Mouse (Mus musculus) embryonic fibroblast, embryonic 13.5 days (primary cell): ENCODE measurements at regions not wholly inside any gene's neighbourhood (a gene's known extent, or its start where the extent isn't known, plus 50 kb on each side); places are given as distances from the start of the nearest gene placed in this dataset.

ENCODE experiments used
- CTCF ChIP-seq: IDR thresholded peaks from 2 replicates; pipeline ENCODE4 v1.5.1; 2011; ENCODE audit warnings: mild to moderate bottlenecking, control low read depth, low read length, moderate library complexity, borderline replicate concordance; ENCODE audit not compliant: insufficient read depth
- POLR2A ChIP-seq: IDR thresholded peaks from 2 replicates; pipeline ENCODE4 v1.6.1; 2011; ENCODE audit warnings: low read depth, mild to moderate bottlenecking, control low read depth, low read length, moderate library complexity

DNA sequence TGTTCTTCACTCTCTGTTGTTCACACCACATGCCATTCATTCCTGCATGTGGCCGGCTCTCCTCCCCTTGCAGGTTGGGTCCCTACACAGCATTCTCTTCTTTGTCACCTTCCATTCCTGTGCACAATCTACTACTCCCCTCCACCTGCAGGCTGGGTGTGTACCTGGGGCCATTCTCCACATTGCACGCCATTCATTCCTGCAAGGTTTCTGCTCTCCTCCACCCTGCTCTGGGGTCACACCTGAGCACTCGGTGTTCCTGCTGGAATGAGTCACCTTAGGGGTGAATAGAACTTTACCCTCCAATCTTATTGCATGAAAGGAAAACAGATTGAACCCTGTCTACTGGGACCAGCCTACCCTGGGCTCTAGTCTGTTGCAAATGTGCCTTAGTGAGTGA is 72.7 kb upstream of the Id2 start:
- no peak for TF ChIP-seq CTCF
- no peak for TF ChIP-seq POLR2A
